9 mouse cellular contexts compared by ENCODE assay signal in the genomic region with DNA sequence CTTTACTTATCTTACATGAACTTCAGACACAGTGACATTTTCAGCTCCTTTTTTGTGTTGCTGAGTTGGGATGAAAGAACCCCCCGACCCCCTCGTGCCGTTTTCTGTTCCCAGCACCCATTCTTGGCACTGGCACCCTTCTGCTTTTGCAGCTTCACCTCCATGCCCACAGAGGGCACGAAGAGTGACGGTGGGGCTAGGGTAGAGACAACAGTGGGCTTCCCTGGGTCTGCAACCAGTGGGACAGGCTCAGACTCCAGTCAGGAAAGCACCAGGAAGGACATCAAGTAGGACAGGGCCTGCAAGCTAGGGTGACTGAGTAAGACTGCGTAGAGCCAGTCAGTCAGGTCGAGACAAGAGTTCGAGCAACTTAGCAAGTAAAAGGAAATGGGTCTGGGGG. TPM values are rescaled to one million over a fixed set of nuclear protein-coding genes. Genes with fewer than 3 reads are reported as not detected.
DNase-seq lines count a peak whose midpoint lies in the region; ATAC-seq and TF ChIP-seq lines count a peak whose summit lies in the region.
"Had no signal": no experiment of that assay in that cellular context is flagged by ENCODE, and none has a peak within 500 bp of the region (broad histone marks: within the 10 kb centered on the region; RNA-seq: fewer than 3 reads in every experiment).

No protein-coding gene starts in this region.

- TF ChIP-seq RAD21 in MEL (IDR thresholded peaks at IDR 0.05; ENCODE audit: low read depth, low read length): no peak

- 50% methylated on average over 8 of the region's 8 CpGs for WGBS in heart, embryonic 13.5 days
- 49% methylated on average over 8 of the region's 8 CpGs for WGBS in hindbrain, embryonic 11.5 days
- WGBS in midbrain, embryonic 10.5 days: 51% methylated on average over 8 of the region's 8 CpGs

- H3K27ac ChIP-seq in heart, embryonic 13.5 days (replicated peaks): no peak overlapping the region
- no peak overlapping the region for H3K27ac ChIP-seq in MEL (ENCODE audit: control insufficient read depth, low read depth, low read length)
- H3K27ac ChIP-seq in hindbrain, embryonic 11.5 days (ENCODE audit: low read depth, low read length): no peak overlapping the region
- H3K27ac ChIP-seq in midbrain, embryonic 10.5 days (replicated peaks): peak overlapping the region; percentile 78

- peak overlapping the region; percentile 60; the same call in 1 of the 2 replicates for H3K9ac ChIP-seq in heart, embryonic 13.5 days
- H3K9ac ChIP-seq in MEL (ENCODE audit: control insufficient read depth, low read depth, low read length, poor library complexity, severe bottlenecking): peak overlapping the region; percentile 30
- H3K9ac ChIP-seq in hindbrain, embryonic 11.5 days (ENCODE audit: low read depth, low read length): no peak overlapping the region

- H3K79me2 ChIP-seq in MEL (ENCODE audit: control insufficient read depth, insufficient read depth, low read length, poor library complexity): no peaks in the 10 kb centered on the region; the same call in 1 of the 2 replicates

- no peak for DNase-seq in heart, postnatal 25 days (ENCODE audit: low spot score)
- no peak for DNase-seq in MEL (ENCODE audit: low read depth, low spot score)
- no peak for DNase-seq in hindbrain, embryonic 11.5 days (ENCODE audit: low spot score)
- DNase-seq in midbrain, embryonic 10.5 days (ENCODE audit: low spot score): no peak
- no peak for DNase-seq in urinary bladder, postnatal 36 days (ENCODE audit: low spot score in 2 of 2)
- DNase-seq in B cell, adult 2 months: no peak
- DNase-seq in adrenal gland, postnatal 36 days: no peak

- H3K27me3 ChIP-seq in heart, embryonic 13.5 days (replicated peaks): peaks cover 65% of the 10 kb centered on the region
- no peaks in the 10 kb centered on the region for H3K27me3 ChIP-seq in MEL (ENCODE audit: control insufficient read depth in 1 of 2, insufficient read depth in 2 of 2, low read length in 2 of 2)
- peaks cover 2% of the 10 kb centered on the region; the same call in 1 of the 2 replicates for H3K27me3 ChIP-seq in hindbrain, embryonic 11.5 days (ENCODE audit: control insufficient read depth, insufficient read depth, low read length)
- H3K27me3 ChIP-seq in midbrain, embryonic 10.5 days (ENCODE audit: low read depth, poor library complexity, severe bottlenecking): peaks cover 38% of the 10 kb centered on the region

- H3K4me3 ChIP-seq in heart, embryonic 13.5 days: peak overlapping the region; percentile 62
- H3K4me3 ChIP-seq in MEL (ENCODE audit: control insufficient read depth in 1 of 2, insufficient read depth in 1 of 2, low read depth in 2 of 2, low read length in 2 of 2): peak overlapping the region; percentile 57 to 64
- peak overlapping the region; percentile 31; the same call in 1 of the 2 replicates for H3K4me3 ChIP-seq in hindbrain, embryonic 11.5 days (ENCODE audit: low read depth, low read length)
- H3K4me3 ChIP-seq in midbrain, embryonic 10.5 days: peak overlapping the region; percentile 67

- no peak for TF ChIP-seq POLR2A in MEL (IDR thresholded peaks at IDR 0.05; ENCODE audit: control insufficient read depth in 1 of 2, insufficient read depth in 1 of 2, low read depth in 1 of 2, low read length in 2 of 2, poor library complexity in 1 of 2)

- H3K4me1 ChIP-seq in heart, embryonic 13.5 days: peaks cover 25% of the 10 kb centered on the region
- peaks cover 0 to 21% of the 10 kb centered on the region in 2 experiments; a peak in 3 of 4 replicates for H3K4me1 ChIP-seq in MEL (ENCODE audit: control insufficient read depth in 1 of 2, insufficient read depth in 2 of 2, low read length in 2 of 2)
- peaks cover 4% of the 10 kb centered on the region; the same call in 1 of the 2 replicates for H3K4me1 ChIP-seq in hindbrain, embryonic 11.5 days (replicated peaks; ENCODE audit: control insufficient read depth, insufficient read depth, low read length)
- H3K4me1 ChIP-seq in midbrain, embryonic 10.5 days: peaks cover 33% of the 10 kb centered on the region

- TF ChIP-seq CTCF in MEL (IDR thresholded peaks at IDR 0.05 in 2 of 3, conservative IDR thresholded peaks at IDR 0.05 in 1 of 3; ENCODE audit: control insufficient read depth in 1 of 3, insufficient read depth in 1 of 3, low read depth in 2 of 3, low read length in 3 of 3, poor library complexity in 1 of 3, severe bottlenecking in 1 of 3): no peak

- no peak for TF ChIP-seq EP300 in MEL (IDR thresholded peaks at IDR 0.05; ENCODE audit: low read depth in 1 of 2, low read length in 2 of 2)

- intact Hi-C loops in heart, postnatal 25 days (cut with DNase I): no loop called here

- no peak for ATAC-seq in heart, embryonic 13.5 days (ENCODE audit: extremely low read depth, insufficient number of reproducible peaks, low FRiP score, low TSS enrichment)
- ATAC-seq in hindbrain, embryonic 11.5 days (ENCODE audit: low FRiP score): no peak

- no peaks in the 10 kb centered on the region for H3K36me3 ChIP-seq in heart, embryonic 13.5 days
- H3K36me3 ChIP-seq in MEL (ENCODE audit: control insufficient read depth in 1 of 2, insufficient read depth in 2 of 2, low read length in 2 of 2): no peaks in the 10 kb centered on the region
- no peaks in the 10 kb centered on the region for H3K36me3 ChIP-seq in hindbrain, embryonic 11.5 days (ENCODE audit: control insufficient read depth, insufficient read depth, low read length)
- peaks cover 14% of the 10 kb centered on the region for H3K36me3 ChIP-seq in midbrain, embryonic 10.5 days

- H3K9me3 ChIP-seq in heart, embryonic 13.5 days: no peaks in the 10 kb centered on the region
- H3K9me3 ChIP-seq in MEL (replicated peaks; ENCODE audit: insufficient read depth, low read length): no peaks in the 10 kb centered on the region
- no peaks in the 10 kb centered on the region for H3K9me3 ChIP-seq in hindbrain, embryonic 11.5 days (ENCODE audit: control insufficient read depth, low read length)
- no peaks in the 10 kb centered on the region for H3K9me3 ChIP-seq in midbrain, embryonic 10.5 days (replicated peaks)

- H3K4me2 ChIP-seq in heart, embryonic 13.5 days: peak overlapping the region; percentile 98
- H3K4me2 ChIP-seq in hindbrain, embryonic 11.5 days (replicated peaks; ENCODE audit: low read depth, low read length): peak overlapping the region; percentile 95; the same call in 1 of the 2 replicates

TF ChIP-seq in MEL, 35 proteins besides CTCF, POLR2A, EP300 and RAD21 (continues in another document):
- TF ChIP-seq RCOR1 (IDR thresholded peaks at IDR 0.05; ENCODE audit: low read depth, low read length) (no peak), POLR2AphosphoS5 (IDR thresholded peaks at IDR 0.05; ENCODE audit: borderline replicate concordance, low read depth, low read length) (no peak), JUND (IDR thresholded peaks at IDR 0.05; ENCODE audit: low read depth, low read length) (no peak), MAX (IDR thresholded peaks at IDR 0.05; ENCODE audit: low read length) (no peak), MXI1 (IDR thresholded peaks at IDR 0.05; ENCODE audit: low read depth, low read length) (no peak)

RNA-seq across cellular contexts. Expression of a gene that starts 1.7 kb away (rescaled TPM):
- 6.6 and 7.2 TPM in 2 replicates for polyA plus RNA-seq in heart, embryonic 13.5 days (2015; fragmentation: Nextera tagmentation; extraction: Ambion mirVana)
- total RNA-seq in heart, postnatal 25 days (2021): under 1 TPM in 1 of 2 experiments, not detected in 1; 0.53 TPM
- total RNA-seq in MEL (2012; rRNA removed): 6.0 and 7.4 TPM in 2 replicates
- polyA plus RNA-seq in MEL (2012; ENCODE audit: insufficient read depth in 1 of 2, insufficient read length in 2 of 2, low read depth in 1 of 2, low replicate concordance in 2 of 2, missing spikeins in 1 of 2): 10 to 100 TPM in 1 of 2 experiments, not detected in 1; 21.8 TPM
- 21.7 and 23.9 TPM in 2 replicates for polyA plus RNA-seq in hindbrain, embryonic 11.5 days (2014; fragmentation: Nextera tagmentation; extraction: Ambion mirVana)
- 28.3 and 32.0 TPM in 2 replicates for polyA plus RNA-seq in midbrain, embryonic 10.5 days (2016; fragmentation: Nextera tagmentation; extraction: Ambion mirVana)
- 1 to 10 TPM; 5.8 TPM for total RNA-seq in adrenal gland, postnatal 36 days (2021)

RNA-seq across cellular contexts. Expression of a gene that starts 1.9 kb away (rescaled TPM):
- polyA plus RNA-seq in heart, embryonic 13.5 days (2015; fragmentation: Nextera tagmentation; extraction: Ambion mirVana): not detected in 2 replicates
- total RNA-seq in heart, postnatal 25 days (2021): not detected
- total RNA-seq in MEL (2012; rRNA removed): 0.15 and 0.26 TPM in 2 replicates
- under 1 TPM in 1 of 2 experiments, not detected in 1; 0.19 TPM for polyA plus RNA-seq in MEL (2012; ENCODE audit: insufficient read depth in 1 of 2, insufficient read length in 2 of 2, low read depth in 1 of 2, low replicate concordance in 2 of 2, missing spikeins in 1 of 2)
- polyA plus RNA-seq in hindbrain, embryonic 11.5 days (2014; fragmentation: Nextera tagmentation; extraction: Ambion mirVana): not detected in 2 replicates
- polyA plus RNA-seq in midbrain, embryonic 10.5 days (2016; fragmentation: Nextera tagmentation; extraction: Ambion mirVana): 0.21 and 0.22 TPM in 2 replicates
- total RNA-seq in adrenal gland, postnatal 36 days (2021): not detected

RNA-seq across cellular contexts. Expression of a gene that starts 3.7 kb away (rescaled TPM):
- polyA plus RNA-seq in heart, embryonic 13.5 days (2015; fragmentation: Nextera tagmentation; extraction: Ambion mirVana): not detected in 2 replicates
- total RNA-seq in heart, postnatal 25 days (2021): not detected
- total RNA-seq in MEL (2012; rRNA removed): not detected in 2 replicates
- under 1 TPM in 1 of 2 experiments, not detected in 1; 0.10 TPM for polyA plus RNA-seq in MEL (2012; ENCODE audit: insufficient read depth in 1 of 2, insufficient read length in 2 of 2, low read depth in 1 of 2, low replicate concordance in 2 of 2, missing spikeins in 1 of 2)
- not detected in 2 replicates for polyA plus RNA-seq in hindbrain, embryonic 11.5 days (2014; fragmentation: Nextera tagmentation; extraction: Ambion mirVana)
- not detected in 2 replicates for polyA plus RNA-seq in midbrain, embryonic 10.5 days (2016; fragmentation: Nextera tagmentation; extraction: Ambion mirVana)
- total RNA-seq in adrenal gland, postnatal 36 days (2021): not detected
- total RNA-seq: neutrophil, adult 5-6 weeks had no signal

RNA-seq across cellular contexts. Expression of a gene that starts 6.1 kb away (rescaled TPM):
- not detected in 2 replicates for polyA plus RNA-seq in heart, embryonic 13.5 days (2015; fragmentation: Nextera tagmentation; extraction: Ambion mirVana)
- not detected for total RNA-seq in heart, postnatal 25 days (2021)
- total RNA-seq in MEL (2012; rRNA removed): 0.04 TPM in 1 of 2 replicates, not detected in the other
- polyA plus RNA-seq in MEL (2012; ENCODE audit: insufficient read depth in 1 of 2, insufficient read length in 2 of 2, low read depth in 1 of 2, low replicate concordance in 2 of 2, missing spikeins in 1 of 2): under 1 TPM in 1 of 2 experiments, not detected in 1; 0.03 TPM
- not detected in 2 replicates for polyA plus RNA-seq in hindbrain, embryonic 11.5 days (2014; fragmentation: Nextera tagmentation; extraction: Ambion mirVana)
- not detected in 2 replicates for polyA plus RNA-seq in midbrain, embryonic 10.5 days (2016; fragmentation: Nextera tagmentation; extraction: Ambion mirVana)
- total RNA-seq in adrenal gland, postnatal 36 days (2021): not detected
- total RNA-seq: neutrophil, adult 5-6 weeks had no signal

RNA-seq across cellular contexts. Expression of a gene that starts 6.4 kb away (rescaled TPM):
- polyA plus RNA-seq in heart, embryonic 13.5 days (2015; fragmentation: Nextera tagmentation; extraction: Ambion mirVana): 2.1 and 2.9 TPM in 2 replicates
- 1 to 10 TPM; 1.5 to 1.7 TPM for total RNA-seq in heart, postnatal 25 days (2021)
- 8.2 and 11.5 TPM in 2 replicates for total RNA-seq in MEL (2012; rRNA removed)
- polyA plus RNA-seq in MEL (2012; ENCODE audit: insufficient read depth in 1 of 2, insufficient read length in 2 of 2, low read depth in 1 of 2, low replicate concordance in 2 of 2, missing spikeins in 1 of 2): 1 to 10 TPM in 1 of 2 experiments, not detected in 1; 4.8 TPM
- polyA plus RNA-seq in hindbrain, embryonic 11.5 days (2014; fragmentation: Nextera tagmentation; extraction: Ambion mirVana): 4.3 and 4.9 TPM in 2 replicates
- polyA plus RNA-seq in midbrain, embryonic 10.5 days (2016; fragmentation: Nextera tagmentation; extraction: Ambion mirVana): 7.2 and 8.6 TPM in 2 replicates
- total RNA-seq in adrenal gland, postnatal 36 days (2021): 1 to 10 TPM; 4.1 to 4.8 TPM
